Mouse (Mus musculus) cerebellum, postnatal 25 days (tissue): ENCODE results near the gene Tnnt3.
A peak's percentile ranks its signal among the peaks of the same experiment; 100 is the strongest.

Experiments
- DNase-seq, 2 experiments: peaks; one replicate each; pipeline ENCODE4 v3.0.0; 2021; ENCODE audit warnings: mixed read lengths in 2 of 2

Tnnt3 gene

DNA sequence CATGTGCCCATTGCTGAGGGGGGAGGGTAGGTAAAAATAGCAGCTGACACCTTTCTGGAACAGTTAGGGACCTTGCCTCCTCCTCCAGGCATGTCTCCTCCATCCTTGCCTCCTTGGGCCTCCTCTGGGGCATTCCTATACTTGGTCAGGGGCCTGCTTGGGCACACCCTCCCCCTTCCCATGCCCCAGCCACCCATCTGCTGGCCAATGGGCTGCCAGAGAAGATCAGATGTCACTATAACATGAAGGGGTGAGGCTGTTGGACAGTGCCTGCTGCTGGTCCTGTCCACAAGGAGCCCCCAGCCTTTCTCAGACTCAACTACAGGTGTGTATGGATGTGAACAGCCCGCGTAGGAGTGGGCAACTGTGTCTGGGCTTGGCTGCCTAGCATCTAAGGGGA is at the start of gene Tnnt3:
Gene Tnnt3, plus strand, starts transcription at position 262 of the 400 bp plus-strand sequence.
- DNase-seq = no peak

DNA sequence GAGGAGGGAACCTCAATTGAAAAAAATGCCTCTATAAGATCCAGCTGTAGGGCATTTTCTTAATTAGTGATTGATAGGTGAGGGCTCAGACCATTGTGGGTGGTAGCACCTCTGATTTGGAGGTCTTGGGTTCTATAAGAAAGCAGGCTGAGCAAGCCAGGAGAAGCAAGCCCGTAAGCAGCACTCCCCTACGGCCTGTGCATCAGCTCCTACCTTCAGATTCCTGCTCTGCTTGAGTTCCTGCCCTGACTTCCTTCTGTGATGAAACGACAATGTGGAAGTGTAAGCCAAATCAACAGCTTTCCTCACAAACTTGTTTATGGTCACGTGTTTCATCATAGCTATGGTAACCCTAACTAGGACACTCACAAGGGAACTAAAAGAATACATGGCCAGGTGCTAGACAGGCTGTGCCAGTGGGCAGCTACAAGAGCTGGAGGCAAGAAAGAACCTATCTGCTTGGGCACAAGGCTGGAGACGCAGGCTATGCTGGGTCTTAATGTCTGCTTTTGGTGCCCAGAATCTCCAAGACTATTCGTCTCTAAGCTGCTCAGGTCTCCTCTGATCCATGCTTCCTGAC is 49.5 kb upstream of the Tnnt3 start:
- DNase-seq = peak; percentile 2 to 3

DNA sequence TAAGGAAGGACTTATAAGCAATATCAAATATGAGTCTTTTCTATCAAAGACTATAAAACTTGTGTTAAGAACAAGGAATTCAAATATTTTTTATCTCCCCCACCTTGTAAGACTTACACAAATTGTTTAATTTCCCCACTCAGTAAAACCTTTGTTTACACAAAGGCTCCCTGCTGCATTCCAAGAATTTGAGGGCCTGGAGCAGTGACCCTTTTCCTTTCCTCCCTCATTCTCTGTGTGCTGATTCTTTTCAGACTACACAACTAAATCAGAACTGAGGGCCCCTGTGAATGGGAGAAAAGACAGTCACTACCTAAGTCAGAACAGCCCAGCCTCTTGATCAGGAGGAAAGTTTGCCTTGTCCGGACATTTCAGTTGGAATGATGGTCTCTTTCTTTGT is 43.9 kb upstream of the Tnnt3 start:
- DNase-seq = no peak

DNA sequence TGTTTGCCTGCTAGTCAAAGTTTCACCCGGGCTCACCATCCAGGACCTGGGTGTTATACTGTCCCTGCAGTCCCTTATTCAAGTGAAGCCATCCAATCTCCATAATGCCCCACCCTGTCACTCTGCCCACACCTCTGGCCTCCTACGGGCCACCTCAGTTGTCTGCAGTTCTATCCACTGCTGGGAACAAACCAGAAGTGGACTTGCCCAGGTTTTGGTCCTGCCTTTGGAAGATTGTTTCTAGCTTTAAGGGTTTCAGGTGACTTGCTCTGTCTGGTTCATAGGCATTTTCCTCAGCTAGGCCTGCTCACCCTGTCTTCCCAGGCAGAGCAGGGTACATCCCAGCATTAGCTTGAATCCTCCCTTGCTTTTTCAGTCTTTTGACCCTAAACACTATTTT is 43.4 kb upstream of the Tnnt3 start:
- DNase-seq = peak in 1 of 2 experiments; percentile 5

DNA sequence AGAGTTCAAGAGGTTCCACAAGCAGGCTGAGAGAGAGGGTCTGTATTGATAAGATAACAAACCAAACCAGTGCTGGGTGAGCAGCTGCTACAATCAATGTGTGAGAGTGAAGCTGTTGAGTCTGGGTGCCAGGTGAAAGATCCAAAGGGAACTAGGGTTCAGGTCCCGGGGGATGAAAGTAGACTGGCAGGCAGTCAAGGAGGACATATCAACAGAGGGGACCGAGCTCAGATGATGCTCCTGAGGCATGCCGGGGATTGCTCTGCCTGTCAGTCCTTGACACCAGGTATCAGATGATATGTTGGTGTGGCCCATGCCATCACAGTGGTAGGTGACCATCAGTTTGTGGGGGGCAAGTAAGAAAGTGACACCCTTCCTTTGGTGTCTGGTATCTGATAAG is 41.8 kb upstream of the Tnnt3 start:
- no peak for DNase-seq

DNA sequence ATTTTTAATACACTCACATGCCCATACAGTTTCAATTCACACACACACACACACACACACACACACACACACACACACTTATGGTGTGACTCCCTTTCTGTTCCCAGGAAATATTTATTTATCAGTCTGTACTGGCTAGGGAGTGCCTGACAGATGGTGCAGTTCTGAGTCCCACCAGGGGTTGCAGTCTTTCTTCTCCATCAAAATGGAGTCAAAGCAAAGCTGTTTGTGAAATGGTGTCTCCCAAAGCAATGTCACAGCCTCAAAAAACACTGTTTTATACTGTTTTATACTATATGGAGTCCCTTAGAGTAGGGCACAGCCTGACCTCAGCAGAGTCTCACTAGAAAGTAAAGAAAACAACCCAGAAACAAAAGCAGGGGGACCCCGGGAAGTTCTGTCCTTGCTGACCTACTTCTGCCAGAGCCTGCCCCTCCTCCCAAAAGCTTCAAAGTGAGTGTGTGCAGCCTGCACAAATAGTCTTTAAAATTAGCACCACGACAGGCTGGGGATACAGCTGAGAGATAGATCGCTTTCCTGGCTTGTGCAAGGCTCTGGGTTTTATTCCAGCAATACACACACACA is 41.3 kb upstream of the Tnnt3 start:
- DNase-seq = peak; percentile 80 to 84

DNA sequence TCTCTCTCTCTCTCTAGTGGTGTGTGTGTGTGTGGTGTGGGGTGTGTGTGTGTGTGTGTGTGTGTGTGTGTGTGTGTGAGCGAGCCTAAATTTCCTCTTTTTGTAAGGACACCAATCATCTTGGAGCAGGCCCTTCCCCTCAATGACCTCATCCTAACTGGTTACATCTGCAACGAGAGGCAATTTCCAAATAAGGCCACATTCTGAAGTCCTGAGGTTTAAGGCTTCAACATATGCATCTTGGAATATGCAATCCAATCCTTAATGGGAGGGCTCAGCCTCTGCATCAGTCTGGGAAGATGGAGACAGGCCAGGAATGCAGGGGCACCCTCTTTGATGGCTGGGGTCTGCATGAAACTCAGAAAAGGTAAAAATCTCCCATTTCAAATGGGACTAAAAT is 40.6 kb upstream of the Tnnt3 start:
- peak; percentile 25 to 27 for DNase-seq

DNA sequence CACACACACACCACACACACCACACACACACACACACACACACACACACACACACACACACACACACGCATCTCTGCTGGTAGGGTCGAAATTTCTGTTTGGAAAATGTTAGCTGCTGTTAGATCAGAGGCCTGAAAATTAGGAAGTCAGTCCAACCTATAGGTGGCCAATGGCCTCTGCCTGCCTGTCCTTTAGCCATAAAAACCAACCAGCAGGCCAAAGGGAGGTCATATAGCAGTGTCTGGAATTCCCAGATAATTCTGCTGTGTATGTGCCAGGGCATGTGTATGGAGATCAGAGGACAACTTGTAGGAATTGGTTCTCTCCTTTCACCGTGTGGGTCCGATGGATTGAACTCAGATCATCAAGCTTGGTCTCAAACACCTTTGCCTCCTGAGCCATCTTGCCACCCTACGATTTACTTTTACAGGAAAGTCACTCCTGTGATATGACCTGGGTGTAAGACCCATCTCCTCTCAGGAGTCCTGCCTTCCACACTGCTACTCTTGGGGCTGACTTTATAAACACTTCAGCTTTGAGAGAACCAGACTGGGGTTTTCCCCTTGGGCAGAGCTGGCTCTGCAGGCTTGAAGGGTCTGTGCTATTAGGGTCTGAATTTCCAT is 39.8 kb upstream of the Tnnt3 start:
- DNase-seq = peak; percentile 3 to 21

DNA sequence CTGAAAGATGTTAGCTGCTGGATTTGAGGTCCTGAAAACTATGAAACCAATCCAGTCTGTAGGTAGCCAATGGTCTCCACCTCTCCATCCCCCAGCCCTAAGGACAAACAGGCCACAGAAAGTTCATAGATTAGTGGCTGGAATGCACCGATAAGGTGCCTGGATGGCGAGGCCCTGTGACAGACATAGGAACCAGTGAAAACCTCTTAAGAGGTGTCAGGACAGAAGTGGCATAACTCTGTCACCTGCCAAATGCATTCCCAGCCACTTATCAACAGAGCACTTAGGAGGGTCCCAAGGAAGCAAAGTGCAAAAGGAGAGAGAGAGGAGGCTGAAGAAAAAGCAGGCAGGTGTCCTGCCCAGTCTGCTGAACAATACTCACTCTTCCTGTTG is 39.3 kb upstream of the Tnnt3 start:
- DNase-seq = peak; percentile 2 to 6

DNA sequence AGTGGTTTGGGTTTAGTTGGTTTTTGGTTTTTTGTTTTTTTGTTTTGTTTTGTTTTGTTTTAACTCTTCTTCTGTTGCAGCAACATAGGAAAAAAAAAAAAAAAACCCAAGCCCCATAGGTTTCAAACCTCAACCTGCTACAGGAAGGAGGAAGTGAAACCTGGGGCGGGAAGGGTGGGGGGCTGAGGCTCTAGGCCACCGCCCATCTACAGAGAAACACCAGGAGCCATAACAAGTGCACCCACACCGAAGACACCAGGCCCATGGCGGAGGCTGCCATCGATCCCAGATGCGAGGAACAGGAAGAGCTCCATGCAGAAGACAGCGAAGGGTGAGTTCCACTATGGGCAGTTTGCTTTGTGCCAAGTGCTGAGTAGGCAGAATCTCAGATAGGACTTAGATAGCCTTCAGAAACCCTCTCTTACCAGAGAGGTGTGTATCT is 38.0 kb upstream of the Tnnt3 start, which contains the start of gene Lsp1:
Gene Lsp1, plus strand, starts transcription at position 174 of the 442 bp plus-strand sequence.
- no peak for DNase-seq

DNA sequence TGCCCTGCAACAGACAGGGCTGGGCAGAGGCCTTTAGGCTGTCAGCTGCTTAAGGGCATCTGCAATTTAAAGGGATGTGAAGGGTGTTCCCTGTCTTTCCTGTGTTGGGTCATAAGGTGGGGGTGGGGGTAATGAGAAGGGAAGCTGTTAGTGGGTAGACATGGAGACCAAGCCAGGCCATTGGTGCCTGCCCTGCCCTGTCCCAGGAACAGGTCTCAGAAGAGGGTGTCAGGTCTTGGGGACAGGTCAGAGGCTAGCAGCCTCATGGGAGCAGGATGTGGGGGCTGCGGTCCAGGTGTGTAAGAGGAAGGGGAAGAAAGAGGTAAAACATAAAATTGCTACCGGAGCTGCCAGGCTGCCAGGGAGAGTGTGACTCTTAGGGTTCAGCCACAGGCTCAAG is 37.2 kb upstream of the Tnnt3 start:
- peak in 1 of 2 experiments; percentile 6 for DNase-seq

DNA sequence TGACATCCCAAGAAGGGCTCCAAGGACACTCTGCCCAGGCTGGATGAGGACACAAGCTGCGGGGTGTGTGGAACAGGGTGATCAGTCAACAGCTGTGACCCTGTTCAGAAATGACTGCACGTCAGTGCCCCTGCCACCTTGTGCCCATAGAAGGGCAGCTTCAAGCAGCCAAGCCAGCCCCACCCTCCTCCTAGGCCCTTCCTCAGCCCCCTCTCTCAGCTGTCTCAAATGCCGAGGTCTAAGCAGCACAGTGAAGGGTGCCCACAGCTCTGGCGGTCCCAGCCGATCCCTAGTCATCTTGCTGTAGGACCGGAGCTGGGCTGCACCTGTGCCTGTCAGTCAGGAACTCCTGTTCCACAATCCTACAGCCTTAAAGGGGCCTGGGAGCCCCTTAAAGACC is 36.4 kb upstream of the Tnnt3 start:
- peak in 1 of 2 experiments; percentile 8 for DNase-seq

DNA sequence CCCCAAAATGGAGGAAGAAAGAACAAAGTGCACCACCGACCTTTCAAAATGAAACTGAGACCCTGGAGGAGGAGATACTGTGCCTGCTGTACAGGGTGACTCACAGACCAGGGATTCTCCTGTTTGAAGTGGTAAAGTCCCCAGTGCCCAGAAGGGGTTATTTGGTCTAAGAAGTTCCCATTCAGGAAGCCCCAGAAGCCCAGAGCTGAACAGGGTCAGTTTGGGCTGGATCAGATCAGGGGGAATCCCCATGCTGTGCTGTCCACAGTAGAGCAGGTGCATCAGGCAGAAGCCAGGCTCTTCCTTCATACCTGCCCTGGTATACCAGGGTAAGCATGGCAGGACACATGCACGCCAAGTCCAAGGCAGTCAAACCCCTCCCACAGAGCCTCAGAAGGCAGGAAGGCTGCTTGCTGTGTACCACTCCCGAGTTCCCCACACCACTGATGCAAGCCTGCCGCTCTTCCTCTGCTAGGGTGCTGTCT is 36.0 kb upstream of the Tnnt3 start:
- DNase-seq = no peak

DNA sequence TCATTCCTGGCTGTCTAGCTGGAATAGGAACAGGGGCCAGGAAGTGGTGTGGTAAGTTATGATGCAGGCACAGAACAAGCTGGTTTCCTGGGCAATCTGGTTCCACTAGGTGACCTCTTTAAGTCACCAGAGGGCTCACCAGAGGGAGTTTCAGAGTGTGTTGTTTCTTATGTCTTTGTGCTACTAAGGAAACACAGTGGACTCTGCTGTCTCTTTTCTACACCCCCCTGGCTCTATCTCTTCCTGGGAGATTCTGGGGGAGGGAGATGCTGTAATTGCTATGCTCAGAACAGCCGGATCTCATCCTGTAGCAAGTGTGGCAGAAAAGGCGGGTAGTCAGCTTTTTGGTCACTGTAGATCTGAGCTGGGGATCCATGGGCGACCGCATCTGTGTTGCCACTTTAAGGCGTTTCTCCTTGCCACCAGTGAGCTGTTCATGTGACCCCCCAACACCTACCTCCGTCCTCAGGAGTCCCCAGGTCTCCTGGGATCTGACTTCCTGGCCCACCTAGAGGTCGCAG is 28.4 kb upstream of the Tnnt3 start:
- DNase-seq = no peak

DNA sequence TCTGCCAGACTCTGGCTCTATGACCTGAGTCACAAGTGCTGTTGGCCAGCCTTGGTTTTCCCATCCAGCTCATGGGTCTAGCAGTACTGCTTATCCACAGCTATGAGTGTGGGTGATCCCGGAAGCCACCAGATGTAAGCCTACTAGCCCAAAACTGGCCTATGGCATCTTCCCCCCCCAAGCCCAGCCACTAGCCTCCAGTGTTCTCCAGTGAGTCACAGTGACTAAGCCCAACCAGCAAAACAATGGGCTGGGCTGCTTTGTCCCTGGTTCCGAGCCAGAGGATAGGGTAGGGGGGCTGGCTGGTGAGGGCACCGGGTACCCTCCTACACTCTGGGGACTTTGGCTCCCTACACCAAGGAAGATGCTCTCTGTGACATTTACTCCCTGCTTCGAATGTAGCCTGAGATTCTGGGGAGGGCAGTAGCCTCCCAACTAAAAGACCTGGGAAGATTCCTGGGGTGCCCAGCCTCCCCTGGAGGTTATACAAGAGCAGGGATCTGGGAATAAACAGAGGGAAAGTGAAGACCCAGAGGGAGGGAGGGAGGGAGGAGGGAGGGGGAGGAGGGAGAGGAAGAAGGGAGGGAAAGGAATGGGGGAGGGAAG is 27.7 kb upstream of the Tnnt3 start:
- no peak for DNase-seq

DNA sequence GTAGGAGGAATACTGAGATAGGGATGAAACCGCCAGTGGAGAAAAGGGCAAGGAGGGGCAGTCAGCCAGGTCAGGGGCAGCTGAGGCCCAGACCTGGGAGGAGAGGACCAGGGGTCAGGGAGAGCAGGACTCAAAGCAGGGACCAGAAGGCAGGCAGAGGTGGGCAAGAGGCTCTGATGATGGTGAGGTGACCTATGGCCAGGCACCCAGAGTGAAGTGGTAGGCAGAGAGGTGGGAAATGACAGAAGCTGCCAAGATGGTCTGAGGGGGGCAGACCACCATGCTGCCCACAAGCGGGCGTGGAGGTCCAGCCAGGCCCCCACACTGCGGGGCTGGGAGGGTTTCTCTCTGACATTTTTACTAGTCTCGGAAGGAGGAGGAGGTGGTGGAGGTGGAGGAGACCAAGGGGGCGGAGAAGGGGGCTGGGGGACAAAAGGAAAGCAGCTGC is 27.2 kb upstream of the Tnnt3 start:
- DNase-seq = no peak

DNA sequence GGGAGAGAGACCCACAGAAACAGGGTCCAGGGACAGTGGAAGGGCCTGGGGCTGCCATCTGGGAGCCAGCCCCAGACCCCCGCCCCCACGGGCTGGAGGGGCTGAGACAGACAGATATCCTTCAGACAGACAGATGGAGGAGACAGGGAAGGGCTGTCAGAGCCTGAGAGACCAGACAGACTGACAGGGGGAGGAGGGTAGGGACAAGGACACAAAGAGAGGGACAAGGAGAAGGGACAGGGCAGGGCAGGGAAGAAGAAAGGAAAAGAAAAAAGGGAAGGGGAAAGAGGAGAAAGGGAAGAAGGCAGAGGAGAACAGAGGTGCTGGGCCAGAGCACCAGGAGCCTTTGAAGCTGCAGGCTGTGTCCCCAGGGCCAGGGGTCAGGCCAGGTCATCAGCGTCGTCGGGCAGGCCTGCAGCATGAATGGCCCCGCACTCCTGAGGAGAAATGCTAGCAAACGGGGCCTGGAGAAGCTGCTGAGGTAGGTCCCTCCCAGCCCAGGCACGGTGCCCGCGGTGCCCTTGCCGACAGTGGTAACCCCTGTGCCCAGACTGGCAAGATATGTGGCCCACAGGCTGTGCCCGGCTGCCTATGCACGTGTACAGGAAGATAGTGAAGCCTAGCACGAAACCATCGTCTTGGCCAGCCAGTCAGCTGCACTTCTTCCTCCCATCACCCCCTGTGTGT is 26.6 kb upstream of the Tnnt3 start:
- no peak for DNase-seq

DNA sequence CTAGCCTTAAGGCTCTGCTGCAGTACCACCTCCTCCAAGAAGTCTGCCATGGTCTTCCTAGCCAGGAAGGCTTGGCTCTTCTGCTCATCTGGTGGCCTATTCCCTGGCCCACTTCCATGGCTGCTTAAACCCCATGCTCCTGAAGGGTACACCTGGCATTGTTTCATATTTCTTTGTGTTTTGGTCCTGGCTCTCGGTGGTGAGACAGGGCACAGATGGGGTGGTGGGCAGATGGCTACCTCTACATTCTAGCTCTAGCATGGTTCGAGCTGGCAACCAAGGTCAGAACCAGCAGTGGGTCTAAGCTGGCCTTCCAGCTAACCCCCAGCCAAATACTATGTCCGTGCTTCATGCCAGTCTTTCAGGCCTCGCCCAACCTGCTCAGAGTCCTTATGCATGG is 25.7 kb upstream of the Tnnt3 start:
- DNase-seq = peak in 1 of 2 experiments; percentile 35

DNA sequence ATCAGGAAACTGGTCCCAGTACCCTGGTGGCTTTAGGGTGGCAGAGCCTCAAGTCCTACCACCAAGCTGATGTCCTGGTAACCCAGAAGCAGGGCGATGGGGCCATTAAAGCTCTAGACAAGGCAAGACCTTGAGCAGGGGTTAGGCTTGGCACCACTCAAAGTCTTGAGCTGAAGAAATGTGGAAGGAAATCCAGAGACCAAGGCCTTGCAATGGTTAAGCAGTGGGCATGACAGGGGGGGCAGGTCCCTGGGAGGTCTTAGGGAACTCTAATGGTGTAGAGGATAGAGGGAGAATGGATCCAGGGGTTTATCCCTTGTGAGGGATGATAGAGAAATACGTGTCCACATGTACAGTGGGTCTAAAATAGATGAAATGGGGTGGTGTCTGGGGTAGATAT is 25.2 kb upstream of the Tnnt3 start:
- DNase-seq = no peak

DNA sequence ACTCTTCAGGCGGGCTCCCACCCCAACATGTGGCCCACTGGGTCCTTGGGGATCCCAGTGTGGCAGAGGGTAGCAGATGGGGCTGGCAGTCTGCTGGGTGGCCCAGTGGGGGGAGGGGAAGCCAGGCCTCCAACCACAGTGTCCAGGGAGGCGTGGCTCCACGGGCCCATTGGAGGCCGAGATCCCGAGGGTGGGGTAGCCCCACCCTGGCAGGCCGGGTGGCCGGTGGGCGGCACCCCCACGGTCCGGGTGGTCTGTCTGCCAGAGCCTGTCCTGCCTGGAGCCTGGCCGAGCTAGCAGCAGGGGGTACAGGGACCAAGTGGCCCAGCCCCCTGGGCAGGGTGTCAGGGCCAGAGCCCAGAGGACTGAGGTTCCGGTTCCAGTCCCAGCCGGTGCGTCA is 23.8 kb upstream of the Tnnt3 start:
- peak in 1 of 2 experiments; percentile 34 for DNase-seq

DNA sequence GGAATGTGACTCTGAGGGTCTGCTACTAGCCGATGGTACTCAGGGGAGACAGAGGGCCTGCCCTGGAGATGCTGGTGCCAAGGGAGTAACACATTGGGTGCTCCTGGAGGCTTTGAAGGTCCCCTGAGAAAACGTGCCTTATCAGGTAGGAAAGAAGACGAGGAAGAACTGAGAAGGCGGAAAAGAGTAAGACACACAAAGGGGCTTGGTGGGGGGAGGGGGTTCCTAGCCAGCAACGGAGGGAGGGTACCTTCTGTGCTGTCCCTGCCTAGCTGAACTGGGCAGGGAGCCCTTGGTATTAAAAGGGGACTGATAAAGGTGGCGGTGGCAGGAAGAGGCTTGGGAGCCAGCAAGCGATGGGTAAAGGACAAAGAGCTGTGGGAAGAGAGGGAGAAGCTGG is 23.0 kb upstream of the Tnnt3 start:
- DNase-seq = no peak

DNA sequence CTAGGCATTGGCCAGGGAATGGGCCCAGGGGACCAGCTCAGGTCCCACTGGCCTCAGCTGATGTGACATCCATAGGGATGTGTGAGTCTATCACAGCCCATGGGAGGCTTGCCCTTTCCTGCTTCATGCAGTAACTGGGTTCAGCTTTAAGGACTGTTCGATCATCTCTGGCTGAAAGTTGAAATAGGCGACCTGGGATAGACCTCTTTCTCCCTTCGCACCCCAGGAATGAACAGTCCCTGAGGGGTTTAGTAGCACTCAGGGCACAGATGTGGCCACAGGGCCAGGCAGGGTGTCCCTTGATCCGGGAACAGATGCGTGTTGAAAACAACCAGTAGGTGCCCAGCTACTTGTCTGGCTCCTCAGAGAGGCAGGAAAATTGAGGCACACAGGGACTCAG is 22.4 kb upstream of the Tnnt3 start:
- no peak for DNase-seq
